Mouse (Mus musculus): ENCODE measurements around the gene Xpc.

GRCm38 (mm10) chr6:91551671-91552070, 36.0 kb upstream of the Xpc start:
- no peak for TF ChIP-seq CTCF (IDR thresholded peaks at IDR 0.05; ENCODE audit: low read depth, low read length)
- no peak for TF ChIP-seq POLR2A (IDR thresholded peaks at IDR 0.05; ENCODE audit: borderline replicate concordance, low read depth, low read length)
